Mouse (Mus musculus) gastrocnemius, adult 8-10 months (tissue): ENCODE measurements around the gene Tm2d3. TPM values are rescaled to one million over a fixed set of nuclear protein-coding genes. Genes with fewer than 3 reads are reported as not detected.

Source experiments
- DNase-seq, 2 experiments: peaks; one replicate each; pipeline ENCODE4 v3.0.0; 2022; ENCODE audit warnings: low spot score in 2 of 2
- total RNA-seq, 4 experiments: library from RNA; stranded (reverse); gene quantifications; 2 replicates each; pipeline ENCODE4 v1.2.4; 2022

Tm2d3 gene
- total RNA-seq: 10 to 100 TPM; 11.6 to 16.4 (median 12.3) TPM

DNA sequence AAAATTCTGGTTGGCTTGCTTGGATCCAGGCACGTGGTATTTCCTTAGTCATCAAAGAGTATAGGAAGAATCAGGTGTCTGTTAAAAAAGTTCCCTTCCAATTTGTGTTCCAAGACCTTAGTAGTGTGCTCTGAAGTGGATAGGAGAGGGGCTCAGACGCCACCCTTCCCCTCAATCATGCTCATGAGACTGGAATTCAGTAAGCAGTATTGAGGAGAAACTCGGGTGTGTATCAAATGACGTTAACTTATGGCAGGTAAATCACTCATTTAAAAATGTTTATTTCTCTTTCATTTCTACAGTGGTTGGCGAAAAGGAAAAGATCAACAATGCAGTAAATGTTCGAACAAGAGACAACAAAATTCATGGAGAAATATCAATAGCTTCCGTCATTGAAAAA lies at the start of gene Tm2d3:
Tm2d3 (plus strand) TSS at position 301 of the 400 bp plus-strand sequence.
- no peak for DNase-seq

DNA sequence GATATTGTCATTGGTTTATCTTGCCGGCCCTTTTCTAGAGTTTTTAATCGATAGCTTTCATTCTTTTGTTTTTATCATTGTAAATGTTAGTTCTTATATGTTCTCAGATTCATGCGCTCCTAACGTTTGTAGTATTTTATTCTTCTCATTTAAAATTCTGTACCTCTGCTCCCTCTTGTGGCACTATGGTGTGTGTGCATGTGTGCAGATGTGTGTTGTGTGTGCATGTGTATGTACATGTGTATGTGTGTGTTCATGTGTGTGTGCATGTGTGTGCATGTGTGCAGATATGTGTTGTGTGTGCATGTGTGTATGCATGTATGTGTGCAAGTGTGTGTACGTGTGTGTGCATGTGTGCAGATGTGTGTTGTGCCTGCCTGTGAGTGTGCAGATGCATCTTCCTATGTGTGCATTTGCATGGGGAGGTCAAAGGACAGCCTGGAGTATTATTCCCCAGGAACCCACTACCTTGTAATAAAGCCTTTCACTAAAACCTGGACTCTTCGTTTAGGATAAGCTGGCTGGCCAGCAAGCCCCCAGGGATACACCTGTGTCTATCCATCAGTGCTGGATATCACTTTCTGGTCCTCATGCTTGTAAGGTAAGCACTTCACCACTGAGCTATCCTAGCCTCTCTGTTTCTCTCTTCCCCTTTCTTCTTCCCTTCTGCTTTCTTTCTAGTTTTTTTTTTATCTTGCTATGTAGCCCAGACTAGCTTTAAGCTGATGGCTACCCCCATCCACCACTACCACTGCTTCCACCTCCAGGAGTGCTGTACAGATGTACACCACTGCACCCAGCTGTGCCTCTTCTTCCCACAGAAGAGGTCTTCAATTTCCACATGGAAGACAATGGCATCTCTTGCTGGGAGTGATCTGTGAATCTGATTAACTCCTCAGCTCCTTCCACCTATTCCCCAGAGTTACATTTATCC lies 48.3 kb upstream of the Tm2d3 start:
- DNase-seq: no peak

DNA sequence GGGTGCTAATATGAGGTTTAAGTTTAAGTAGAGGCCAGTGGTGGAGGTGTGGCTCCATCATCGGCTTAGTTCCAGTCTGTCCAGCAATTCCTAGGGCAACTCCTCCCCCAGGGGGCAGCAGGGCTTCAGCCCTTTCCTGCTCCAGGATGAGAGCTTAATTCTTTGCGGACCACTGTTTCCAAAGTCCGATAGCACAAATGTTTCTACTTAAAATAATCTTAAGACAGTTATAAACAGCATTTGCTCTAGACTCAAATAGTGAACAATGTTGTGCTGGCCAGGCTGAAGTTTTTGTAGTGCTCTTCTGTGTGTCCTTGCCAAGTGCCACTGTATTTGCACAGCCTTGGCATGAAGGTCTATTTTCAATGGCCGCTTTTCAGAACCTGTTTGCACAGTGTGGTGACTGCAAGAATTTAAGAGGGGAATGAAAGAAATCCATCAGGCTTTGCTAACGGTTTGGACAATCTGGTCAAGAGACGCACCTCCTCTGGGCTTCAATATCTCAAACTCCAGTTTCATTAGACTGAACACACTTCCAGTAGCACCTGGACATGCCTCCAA lies 47.0 kb upstream of the Tm2d3 start:
- no peak for DNase-seq

- DNase-seq: peak; percentile 92 to 95
These were observed 46.2 kb upstream of the Tm2d3 start, which contains the start of gene Tarsl2 for GRCm38 (mm10) chr7:65644643-65645351. TSS of gene Tarsl2 (plus strand) at chr7:65644898.

DNA sequence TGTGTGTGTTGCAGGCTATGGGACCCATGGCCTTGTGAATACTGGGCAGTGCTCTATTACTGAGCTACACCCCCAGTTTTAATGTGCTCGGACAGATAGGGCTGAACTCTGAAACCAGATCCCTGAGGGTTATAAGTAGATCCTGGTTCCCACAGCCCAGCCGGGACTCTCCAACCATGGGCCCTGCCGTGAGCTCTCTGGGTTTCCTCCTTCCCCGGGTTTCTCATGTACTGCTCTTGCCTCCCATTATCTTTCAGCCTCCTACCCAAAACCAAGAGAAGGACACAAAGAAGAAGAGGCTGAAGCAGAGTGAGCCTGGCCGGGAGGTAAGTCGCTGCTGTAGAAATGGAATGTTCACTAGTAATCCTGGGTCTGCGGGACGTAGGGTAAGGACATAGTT lies 45.0 kb upstream of the Tm2d3 start:
- DNase-seq: no peak

GRCm38 (mm10) chr7:65650662-65651061 lies 40.3 kb upstream of the Tm2d3 start:
- DNase-seq: no peak

GRCm38 (mm10) chr7:65657490-65658120 lies 33.4 kb upstream of the Tm2d3 start:
- no peak for DNase-seq

- DNase-seq: no peak
These were observed 27.7 kb upstream of the Tm2d3 start for GRCm38 (mm10) chr7:65663225-65663790.

GRCm38 (mm10) chr7:65663886-65664285 lies 27.1 kb upstream of the Tm2d3 start:
- no peak for DNase-seq

DNA sequence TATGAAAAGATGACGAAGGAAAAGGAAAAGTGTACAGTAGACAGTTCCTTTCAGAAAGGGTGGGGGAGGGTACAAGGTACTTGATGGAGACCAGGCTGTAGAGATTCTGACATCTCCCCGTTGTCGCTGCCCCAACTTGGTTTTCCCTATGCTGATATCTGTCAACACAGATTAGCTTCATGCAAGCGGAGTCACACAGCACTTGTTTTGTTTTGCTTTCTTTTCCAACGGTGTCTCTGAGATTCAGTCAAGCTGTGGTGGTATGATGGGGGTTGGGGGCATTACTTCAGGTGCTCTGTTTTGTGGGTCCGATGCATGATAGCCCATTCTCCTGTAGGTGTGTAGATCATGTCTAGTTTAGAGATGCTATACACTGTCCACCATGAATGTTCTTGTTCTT lies 23.5 kb upstream of the Tm2d3 start:
- DNase-seq: no peak

- DNase-seq: no peak
These were observed 12.9 kb upstream of the Tm2d3 start for GRCm38 (mm10) chr7:65678050-65678449.

DNA sequence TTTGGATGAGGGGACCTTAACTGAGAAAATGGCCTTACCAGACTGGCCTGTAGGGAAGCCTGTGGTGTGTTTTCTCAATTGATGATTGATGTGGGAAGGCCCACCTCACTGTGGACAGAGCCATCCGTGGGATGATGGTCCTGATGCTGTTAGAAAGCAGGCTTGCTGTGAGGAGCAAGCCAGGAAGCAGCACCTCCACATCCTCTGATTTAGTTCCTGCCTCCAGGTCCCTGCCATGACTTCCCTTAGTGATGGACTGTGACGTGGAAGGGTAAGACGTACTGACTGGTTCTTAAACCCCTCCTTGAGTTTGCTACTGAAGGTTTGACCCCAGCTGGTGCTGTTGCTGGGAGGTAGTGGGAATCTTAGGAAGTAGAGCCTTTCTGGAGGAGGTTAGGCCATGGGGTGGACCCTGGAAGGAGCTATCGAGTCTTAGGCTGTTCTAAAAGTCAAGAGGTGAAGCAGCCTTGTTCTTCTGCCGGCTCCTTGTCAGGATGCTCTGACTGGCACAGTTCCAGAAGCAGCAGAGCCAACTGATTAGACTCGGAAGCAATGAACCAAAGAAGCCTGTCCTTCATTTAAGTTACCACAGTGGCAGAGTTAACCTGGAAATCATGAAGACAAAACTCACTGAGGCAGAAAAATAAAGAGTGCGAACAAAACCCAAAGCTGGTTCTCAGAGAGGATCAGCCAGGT lies 11.9 kb upstream of the Tm2d3 start:
- DNase-seq: no peak

- DNase-seq: no peak
These were observed 9.8 kb upstream of the Tm2d3 start for GRCm38 (mm10) chr7:65681166-65681565.

GRCm38 (mm10) chr7:65684256-65684835 lies 6.6 kb upstream of the Tm2d3 start:
- no peak for DNase-seq

GRCm38 (mm10) chr7:65686664-65687063 lies 4.3 kb upstream of the Tm2d3 start:
- no peak for DNase-seq

DNA sequence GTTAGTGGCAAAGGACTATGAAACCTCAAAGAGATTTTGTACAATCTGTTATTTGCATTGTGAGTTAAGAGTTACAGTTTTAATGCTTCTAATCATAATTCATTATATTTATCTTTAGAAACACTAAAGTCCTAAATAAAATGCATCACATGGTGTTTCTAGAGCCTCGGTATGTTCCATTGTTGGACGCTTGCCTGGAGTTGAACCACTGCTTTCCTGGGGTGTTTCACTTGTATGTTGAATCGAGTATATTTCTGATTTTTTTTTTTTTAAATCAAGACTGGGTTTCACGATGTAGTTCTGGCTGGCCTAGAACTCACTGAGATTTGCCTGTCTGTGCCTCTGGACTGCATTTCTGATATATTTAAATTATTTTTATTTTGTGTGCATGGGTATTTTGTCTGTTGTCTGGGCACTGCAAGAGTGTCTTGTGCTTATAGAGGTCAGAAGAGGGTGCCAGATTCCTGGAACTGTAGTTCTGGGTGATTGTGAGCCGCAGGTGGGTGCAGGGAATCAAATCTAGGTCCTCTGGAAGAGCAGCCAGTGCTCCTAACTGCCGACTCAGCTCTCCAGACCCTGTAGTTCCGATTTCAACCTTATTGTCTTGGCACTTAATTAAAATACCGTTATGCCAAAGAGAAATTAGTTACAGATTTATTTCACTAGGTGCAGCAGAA lies 1.1 kb downstream of the Tm2d3 start:
- no peak for DNase-seq

- DNase-seq: no peak
These were observed 1.9 kb downstream of the Tm2d3 start for GRCm38 (mm10) chr7:65692883-65693282.

GRCm38 (mm10) chr7:65693301-65693821 lies 2.4 kb downstream of the Tm2d3 start:
- DNase-seq: peak; percentile 74 to 80

GRCm38 (mm10) chr7:65696450-65696849 lies 5.5 kb downstream of the Tm2d3 start:
- no peak for DNase-seq
